Mouse (Mus musculus): ENCODE measurements around the gene Rps8.
"Not testable (repeated sequence)": the region's sequence is repeated elsewhere in the genome, so short reads cannot be mapped to it uniquely, and the experiment has no call there.

Rps8 gene

DNA sequence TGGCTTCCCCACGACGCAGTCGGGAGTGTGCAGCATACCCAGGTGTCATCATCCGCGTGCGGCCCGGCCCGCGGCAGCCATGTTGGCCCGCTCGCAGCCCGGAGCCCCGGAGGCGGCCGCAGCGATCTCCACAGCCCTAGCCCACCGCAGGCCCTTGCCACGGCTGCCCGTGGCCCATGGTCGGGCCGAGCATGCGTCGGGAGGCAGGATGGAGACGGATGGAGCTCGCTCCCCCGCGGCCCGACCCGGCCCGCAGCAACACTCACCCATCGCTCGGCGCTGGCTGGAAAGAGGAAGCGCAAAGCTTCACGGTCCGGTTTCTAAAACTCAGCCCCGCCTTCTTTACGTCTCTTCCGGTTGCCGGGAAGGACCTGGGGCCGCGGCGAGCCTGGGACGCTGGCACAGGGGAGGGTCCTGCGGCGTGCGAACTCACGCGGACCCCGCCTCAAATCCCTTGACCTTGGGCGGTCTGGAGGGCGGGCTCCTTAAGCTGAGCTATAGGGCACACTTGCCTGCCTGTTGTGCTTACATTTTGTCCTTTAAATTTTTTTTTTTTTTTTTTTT lies at the start of gene Rps8:
Gene Rps8, minus strand, starts transcription at position 452 of the 564 bp plus-strand sequence.
- DNase-seq: peak; percentile 81

- DNase-seq: no peak
These were observed 46.9 kb upstream of the Rps8 start for GRCm38 (mm10) chr4:117202992-117203354.

- peak; percentile 15 for DNase-seq
These were observed 46.3 kb upstream of the Rps8 start for GRCm38 (mm10) chr4:117202046-117202991.

DNA sequence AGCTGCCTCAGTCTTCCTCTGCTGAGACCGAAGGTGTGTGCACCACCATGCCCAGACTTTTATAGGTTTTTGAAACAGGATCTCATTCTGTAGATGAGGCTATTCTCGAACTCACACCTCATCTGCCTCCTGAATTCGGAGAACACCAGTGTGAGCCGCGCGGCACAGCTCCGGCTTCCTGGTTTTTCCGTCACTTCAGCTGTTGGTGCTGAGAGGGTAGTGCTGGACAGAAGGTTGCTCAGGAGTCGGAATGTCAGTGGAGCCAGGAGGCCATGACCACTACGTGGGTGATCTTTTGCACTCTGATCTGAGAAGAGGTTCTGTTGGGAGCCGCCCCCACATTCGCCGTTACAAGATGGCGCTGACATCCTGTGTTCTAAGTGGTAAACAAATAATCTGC lies 35.8 kb upstream of the Rps8 start:
- no peak for DNase-seq

DNA sequence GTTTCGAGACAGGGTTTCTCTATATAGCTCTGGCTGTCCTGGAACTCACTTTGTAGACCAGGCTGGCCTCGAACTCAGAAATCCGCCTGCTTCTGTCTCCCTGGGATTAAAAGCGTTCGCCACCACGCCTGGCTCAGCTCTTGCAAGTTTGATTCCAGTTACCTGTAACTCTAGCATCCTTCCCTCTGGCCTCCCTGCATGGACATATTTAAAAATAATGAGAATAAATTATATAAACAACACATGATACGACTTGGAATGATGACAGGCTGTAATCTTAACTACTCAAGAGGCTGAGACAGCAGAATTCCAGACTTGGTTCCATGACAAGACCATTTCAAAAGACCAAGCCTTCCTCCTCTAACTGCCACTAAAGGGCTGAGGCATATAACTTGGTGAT lies 34.6 kb upstream of the Rps8 start:
- DNase-seq: no peak

DNA sequence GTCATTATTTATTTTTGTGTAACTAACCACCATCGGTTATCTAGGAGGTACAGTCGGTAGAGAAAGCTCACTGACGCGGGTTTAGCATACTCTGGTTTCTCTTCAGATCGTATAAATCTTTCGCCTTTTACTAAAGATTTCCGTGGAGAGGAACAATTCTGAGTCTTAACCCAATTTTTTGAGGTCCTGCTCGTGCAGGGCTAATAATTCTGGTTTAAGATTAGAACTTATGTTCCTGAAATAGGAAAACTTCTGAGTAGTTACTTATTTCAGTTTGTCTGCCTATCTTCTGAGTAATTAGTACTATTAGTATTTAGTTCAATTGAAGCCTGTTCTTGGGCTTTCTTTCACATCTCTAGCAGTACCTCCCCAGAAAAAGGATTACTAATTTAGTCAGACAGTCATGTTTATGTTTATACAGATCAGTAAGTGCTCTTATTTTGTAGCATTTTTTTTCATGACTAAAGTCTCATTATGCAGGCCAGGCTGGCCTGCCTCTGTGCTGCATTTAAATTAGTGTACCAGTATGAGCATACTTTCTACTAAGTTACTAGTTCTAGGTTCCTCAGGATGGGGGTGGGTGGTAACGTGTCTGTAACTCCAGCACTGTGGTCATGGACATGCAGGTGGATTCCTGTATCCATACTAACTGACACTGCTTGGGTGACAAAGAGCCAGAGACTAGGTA lies 34.0 kb upstream of the Rps8 start:
- DNase-seq: peak; percentile 10

DNA sequence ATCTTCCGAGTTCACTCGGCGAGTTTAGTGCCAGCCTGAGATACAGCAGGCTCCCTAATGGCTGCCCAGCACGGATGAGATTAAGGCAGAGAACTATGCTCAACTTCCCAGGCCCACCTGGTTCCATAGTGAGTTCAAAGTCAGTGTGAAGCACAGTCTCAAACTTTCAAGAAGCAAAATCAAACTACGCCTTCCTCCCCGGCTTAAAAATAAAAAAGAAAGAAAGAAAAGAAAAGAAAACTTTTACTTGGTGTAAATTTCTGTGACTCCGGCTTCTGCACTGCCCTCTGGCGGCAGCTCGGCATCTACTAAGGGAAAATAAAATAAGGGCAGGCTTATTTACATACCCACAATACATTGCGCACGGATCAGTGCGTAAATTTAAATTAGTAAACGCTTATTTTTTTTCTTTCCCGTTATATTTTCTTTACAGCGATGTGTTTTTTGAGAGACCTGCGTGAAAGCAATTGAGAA lies 33.4 kb upstream of the Rps8 start:
- DNase-seq: peak; percentile 91

DNA sequence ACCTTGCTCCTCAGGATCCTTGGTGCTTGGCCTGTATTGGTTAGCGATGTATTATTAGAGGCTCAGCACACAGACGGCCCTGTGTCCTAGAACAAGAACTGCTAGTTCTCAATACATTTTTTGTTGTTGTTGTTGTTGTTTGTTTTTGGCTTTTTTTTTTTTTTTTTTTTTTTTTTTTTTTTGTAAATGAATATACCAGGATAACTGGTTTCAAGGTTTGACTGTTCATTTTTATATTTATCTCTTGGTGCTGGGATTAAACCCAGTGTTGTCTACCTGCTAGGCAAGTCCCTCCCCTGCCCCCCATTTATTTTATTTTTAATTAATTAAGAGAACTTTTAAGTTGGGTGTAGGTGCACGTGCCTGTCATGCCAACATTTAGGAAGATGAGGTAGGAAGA lies 32.9 kb upstream of the Rps8 start:
- DNase-seq: no peak

GRCm38 (mm10) chr4:117182759-117183096 lies 26.7 kb upstream of the Rps8 start:
- not testable (repeated sequence) for DNase-seq

DNA sequence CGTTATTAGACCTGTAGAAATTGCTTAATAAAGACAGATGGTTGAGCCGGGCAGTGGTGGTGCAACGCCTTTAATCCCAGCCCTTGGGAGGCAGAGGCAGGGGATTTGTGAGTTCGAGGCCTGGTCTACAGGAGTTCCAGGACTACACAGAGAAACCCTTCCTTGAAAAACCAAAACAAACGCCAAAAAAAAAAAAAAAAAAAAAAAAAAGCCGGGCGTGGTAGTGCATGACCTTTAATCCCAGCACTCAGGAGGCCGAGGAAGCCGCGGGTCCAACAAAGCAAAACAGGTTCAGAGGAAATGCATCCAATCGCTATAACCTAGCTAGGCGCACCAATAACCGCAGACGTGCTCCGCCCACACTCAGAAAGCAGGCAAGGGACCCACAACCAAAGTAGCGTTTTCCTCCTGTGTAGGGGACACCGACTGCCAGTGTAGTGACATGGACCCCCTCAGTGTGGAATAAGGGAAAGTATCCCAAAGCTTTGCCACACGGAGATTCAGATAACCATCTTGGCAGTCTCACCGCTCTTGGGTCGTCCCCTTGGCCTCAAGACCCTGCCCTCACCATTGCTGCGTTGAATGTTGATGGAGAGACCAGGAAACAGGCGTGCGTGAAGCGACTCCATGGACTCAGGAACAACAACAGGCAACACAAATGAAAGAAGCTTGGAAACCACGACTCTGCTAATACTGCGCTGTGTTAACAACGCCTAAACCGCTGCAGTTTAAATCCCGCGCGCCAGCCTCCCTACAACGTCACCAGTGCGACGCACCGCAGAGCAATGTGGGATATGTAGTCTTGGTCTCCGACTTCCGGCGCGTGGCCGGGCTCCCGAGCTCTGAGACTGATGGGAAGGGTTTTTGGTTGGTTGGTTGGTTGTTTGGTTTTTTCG lies 26.1 kb upstream of the Rps8 start, which contains the start of gene Kif2c:
Gene Kif2c, minus strand, starts transcription at position 777 of the 896 bp plus-strand sequence.
- peak; percentile 93 for DNase-seq

DNA sequence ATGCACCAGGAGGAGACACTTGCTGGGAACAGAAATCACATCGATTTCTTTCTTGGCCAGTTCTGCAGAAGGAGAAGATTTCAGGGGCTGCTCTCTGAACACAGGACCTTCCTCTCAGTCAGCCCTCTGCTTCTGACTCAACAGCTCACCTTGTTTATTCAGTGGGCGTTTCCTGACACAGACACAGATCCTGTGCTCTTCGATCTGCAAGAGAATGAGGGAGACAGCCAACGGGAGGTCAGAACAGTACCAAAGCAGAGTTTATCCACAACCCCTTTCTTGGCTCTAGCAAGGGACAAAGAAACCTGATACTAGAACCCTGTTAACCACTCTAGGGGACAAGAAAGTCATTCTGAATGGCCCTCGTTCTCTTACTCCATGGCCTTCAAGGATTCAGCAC lies 13.9 kb upstream of the Rps8 start:
- no peak for DNase-seq

GRCm38 (mm10) chr4:117161183-117161582 lies 5.1 kb upstream of the Rps8 start:
- no peak for DNase-seq

DNA sequence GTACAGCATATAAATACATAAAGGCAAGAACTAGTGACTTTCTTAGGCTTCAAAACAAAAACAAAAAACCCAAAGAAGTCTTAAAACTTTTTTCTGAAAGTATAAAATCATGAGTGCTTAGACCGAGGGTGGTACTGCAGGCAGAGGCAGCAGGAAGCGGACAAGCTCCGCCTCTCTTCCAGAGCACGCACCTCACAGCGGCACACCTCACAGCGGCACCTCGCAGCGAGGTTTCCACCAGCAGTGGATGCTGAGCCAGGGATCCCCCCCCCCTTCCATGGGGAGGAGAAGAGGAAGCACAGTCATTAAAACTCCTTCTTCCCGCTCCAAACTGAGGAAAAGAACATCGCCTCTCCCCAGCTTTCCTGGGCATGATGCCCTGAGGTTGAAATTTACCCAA lies 3.6 kb upstream of the Rps8 start:
- no peak for DNase-seq

- no peak for DNase-seq
These were observed 329 bp upstream of the Rps8 start for GRCm38 (mm10) chr4:117156372-117156771.

DNA sequence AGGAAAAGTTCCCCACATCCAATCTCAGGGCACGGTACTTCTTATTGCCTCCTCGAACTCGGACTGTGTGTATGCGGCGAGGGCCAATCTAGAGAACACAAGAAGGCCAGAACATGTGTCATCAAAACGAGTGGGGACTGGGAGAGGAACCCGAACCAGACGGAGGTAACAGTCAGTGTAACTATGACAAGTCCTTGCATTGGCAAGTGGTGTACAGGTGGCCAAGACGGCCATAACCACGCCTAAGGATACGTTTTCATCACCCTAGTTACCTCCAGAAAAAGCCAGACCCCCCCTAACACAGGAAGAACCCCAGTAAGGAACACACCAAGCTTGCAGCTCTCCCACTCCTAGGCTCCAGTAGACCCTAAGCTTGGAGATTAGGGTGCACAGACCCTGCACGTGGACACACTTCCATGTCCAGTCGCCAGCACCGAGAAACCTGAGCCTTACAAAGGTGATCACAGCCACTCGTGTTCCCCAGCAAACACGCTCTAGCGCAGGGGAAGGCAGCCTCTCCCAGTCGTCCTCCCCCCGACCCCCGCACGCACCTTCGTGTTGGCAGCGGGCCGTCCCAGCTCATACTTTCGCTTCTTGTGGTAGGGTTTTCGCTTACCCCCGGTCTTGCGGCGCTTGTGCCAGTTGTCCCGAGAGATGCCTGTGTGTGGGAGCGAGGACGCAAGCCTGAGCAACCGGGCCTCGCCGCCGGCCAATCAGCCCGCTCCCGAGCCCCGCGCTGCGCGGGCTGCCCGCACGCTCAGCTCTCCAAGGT lies 837 bp downstream of the Rps8 start:
- DNase-seq: no peak

- DNase-seq: no peak
These were observed 3.3 kb downstream of the Rps8 start for GRCm38 (mm10) chr4:117152714-117153113.

DNA sequence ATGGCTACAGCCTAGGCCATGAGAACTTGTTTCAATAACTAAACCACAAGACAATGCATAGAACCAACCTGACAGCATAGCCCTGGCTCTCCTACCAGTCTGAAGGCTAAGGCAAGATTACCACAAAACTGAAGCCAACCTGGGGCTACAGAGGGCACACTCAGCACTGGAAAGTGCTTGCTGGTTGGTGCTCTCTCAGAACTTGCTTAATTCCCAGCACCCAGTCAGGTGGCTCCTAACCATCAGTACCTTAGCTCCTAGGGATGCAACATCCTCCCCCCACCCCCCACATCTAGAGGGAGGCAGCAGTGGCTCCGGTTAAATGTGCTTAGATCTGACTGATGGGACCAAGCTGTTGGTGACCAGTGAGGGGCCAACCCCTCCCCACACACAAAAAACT lies 4.6 kb downstream of the Rps8 start:
- DNase-seq: no peak

- no peak for DNase-seq
These were observed 5.8 kb downstream of the Rps8 start for GRCm38 (mm10) chr4:117150212-117150733.

GRCm38 (mm10) chr4:117149291-117150211 lies 6.5 kb downstream of the Rps8 start:
- no peak for DNase-seq

- DNase-seq: no peak
These were observed 7.2 kb downstream of the Rps8 start for GRCm38 (mm10) chr4:117148815-117149214.

Data from right cerebral cortex, postnatal 14 days (tissue).